Mouse (Mus musculus) E14TG2a.4 (cell line): ENCODE measurements around the gene Ercc2.

ENCODE experiments used
- CTCF ChIP-seq: conservative IDR thresholded peaks from 2 replicates; pipeline ENCODE4 v1.5.1; 2014; ENCODE audit warnings: low read length
- NANOG ChIP-seq: IDR thresholded peaks from 2 replicates; pipeline ENCODE4 v1.6.1; 2014; ENCODE audit warnings: borderline replicate concordance, low read length, mixed read lengths

DNA sequence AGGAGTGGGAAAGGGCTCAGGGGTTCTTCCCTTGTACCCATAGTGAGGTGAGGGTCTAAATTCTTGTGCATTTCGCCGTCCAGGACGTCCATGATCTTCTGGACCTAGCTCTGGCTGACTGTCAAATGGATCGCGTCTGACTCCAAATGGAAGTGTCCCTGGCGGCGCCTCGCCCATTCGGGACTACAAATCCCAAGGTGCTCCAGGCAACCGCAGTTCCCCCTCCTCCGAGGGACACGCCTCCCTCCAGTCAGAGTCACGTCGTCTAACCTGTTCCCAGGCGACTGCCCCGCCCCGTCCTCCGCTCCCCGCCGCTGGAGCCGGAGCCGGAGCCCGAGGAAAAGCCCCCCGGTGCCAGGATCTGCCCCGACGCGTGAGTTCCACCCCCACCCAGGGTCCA lies 20.9 kb upstream of the Ercc2 start:
- no peak for TF ChIP-seq CTCF
- TF ChIP-seq NANOG: no peak
